Mouse (Mus musculus): ENCODE measurements around the gene Cox6a1. TPM values are rescaled to one million over a fixed set of nuclear protein-coding genes. Genes with fewer than 3 reads are reported as not detected.
"Not testable (repeated sequence)": the region's sequence is repeated elsewhere in the genome, so short reads cannot be mapped to it uniquely, and the experiment has no call there.

Cox6a1 gene
- polyA plus RNA-seq, 1 experiment = 319 TPM

DNA sequence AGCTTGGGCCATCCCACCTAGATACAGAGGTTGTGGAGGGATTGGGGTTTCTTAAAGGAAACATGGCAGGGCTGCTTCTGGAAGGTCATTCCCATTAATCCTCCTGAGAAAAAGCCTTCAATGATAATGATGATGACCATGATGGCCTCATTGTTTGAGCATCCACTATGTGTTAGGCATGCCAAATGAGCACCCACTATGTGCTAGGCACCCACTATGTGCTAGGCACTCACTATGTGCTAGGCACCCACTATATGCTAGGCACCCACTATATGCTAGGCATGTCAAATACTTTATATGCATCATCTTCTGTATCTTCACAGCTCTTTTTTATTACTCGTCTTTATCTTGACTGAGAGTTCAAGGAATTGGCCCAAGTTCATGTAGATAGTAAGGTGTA is 44.2 kb upstream of the Cox6a1 start:
- no peaks in the 10 kb centered on the region for H3K36me3 ChIP-seq (ENCODE audit: control insufficient read depth, insufficient read depth, low read length, poor library complexity, severe bottlenecking)
- no peak overlapping the region for H3K4me3 ChIP-seq (ENCODE audit: low read depth, low read length)
- no peak overlapping the region for H3K9ac ChIP-seq (ENCODE audit: low read depth, poor library complexity, severe bottlenecking)
- TF ChIP-seq POLR2A (IDR thresholded peaks at IDR 0.05; ENCODE audit: insufficient read depth, low read length) (no peak), CTCF (IDR thresholded peaks at IDR 0.05; ENCODE audit: low read depth, low read length) (no peak)
- H3K27ac ChIP-seq (ENCODE audit: insufficient read depth, low read length) = no peak overlapping the region
- H3K4me1 ChIP-seq (ENCODE audit: control insufficient read depth, insufficient read depth, low read length) = peaks cover 4% of the 10 kb centered on the region
- H3K27me3 ChIP-seq (ENCODE audit: control insufficient read depth, insufficient read depth, low read length, poor library complexity, severe bottlenecking) = no peaks in the 10 kb centered on the region
- no peaks in the 10 kb centered on the region for H3K9me3 ChIP-seq (replicated peaks; ENCODE audit: control insufficient read depth, insufficient read depth, low read length, poor library complexity, severe bottlenecking)

DNA sequence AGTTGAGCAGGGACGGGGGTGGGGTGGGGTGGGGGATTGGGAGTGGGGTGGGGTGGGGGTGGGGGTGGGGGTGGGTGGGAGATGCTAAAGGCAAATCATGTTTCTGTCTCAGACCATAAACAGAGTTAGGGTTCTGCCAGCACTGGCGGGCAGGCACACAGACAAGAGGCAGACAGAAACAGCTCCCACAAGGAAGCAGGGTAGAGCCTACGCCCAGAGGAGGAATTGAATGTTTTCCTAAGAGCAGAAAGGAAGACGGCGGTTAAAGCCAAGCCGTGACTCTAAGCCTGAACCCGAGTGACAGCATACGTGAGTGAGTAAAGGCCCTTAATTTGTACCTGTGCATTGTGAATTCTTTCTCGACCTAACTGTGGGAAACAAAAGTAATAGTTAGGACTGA is 43.2 kb upstream of the Cox6a1 start:
- Histone ChIP-seq H3K9me3 (replicated peaks; ENCODE audit: control insufficient read depth, insufficient read depth, low read length, poor library complexity, severe bottlenecking) (no peaks in the 10 kb centered on the region), H3K4me3 (ENCODE audit: low read depth, low read length) (no peak overlapping the region), H3K9ac (ENCODE audit: low read depth, poor library complexity, severe bottlenecking) (no peak overlapping the region), H3K36me3 (ENCODE audit: control insufficient read depth, insufficient read depth, low read length, poor library complexity, severe bottlenecking) (no peaks in the 10 kb centered on the region), H3K4me1 (ENCODE audit: control insufficient read depth, insufficient read depth, low read length) (peaks cover 4% of the 10 kb centered on the region), H3K27me3 (ENCODE audit: control insufficient read depth, insufficient read depth, low read length, poor library complexity, severe bottlenecking) (no peaks in the 10 kb centered on the region), H3K27ac (ENCODE audit: insufficient read depth, low read length) (no peak overlapping the region)
- no peak for TF ChIP-seq POLR2A (IDR thresholded peaks at IDR 0.05; ENCODE audit: insufficient read depth, low read length)
- no peak for TF ChIP-seq EP300 (IDR thresholded peaks at IDR 0.05; ENCODE audit: insufficient read depth, low read depth, low read length)
- TF ChIP-seq CTCF (IDR thresholded peaks at IDR 0.05; ENCODE audit: low read depth, low read length) = no peak

DNA sequence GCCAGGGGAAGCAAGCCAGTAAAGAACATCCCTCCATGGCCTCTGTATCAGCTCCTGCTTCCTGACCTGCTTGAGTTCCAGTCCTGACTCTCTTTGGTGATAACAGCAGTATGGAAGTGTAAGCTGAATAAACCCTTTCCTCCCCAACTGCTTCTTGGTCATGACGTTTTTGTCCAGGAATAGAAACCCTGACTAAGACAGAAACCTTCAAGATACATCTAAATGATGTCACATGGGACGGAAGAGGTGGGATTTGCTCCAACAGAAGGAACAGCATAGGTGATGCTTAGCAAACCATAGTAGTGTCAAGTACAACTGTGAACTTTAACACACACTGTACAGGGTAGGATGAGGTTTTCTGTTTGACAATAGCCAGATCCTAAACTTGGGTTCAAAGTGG is 30.1 kb upstream of the Cox6a1 start:
- H3K27ac ChIP-seq (ENCODE audit: insufficient read depth, low read length); H3K36me3 ChIP-seq (ENCODE audit: control insufficient read depth, insufficient read depth, low read length, poor library complexity, severe bottlenecking); H3K9me3 ChIP-seq (replicated peaks; ENCODE audit: control insufficient read depth, insufficient read depth, low read length, poor library complexity, severe bottlenecking): not testable (repeated sequence)

GRCm38 (mm10) chr5:115375436-115375835 is 26.7 kb upstream of the Cox6a1 start:
- Histone ChIP-seq H3K27ac (ENCODE audit: insufficient read depth, low read length) (no peak overlapping the region), H3K4me3 (ENCODE audit: low read depth, low read length) (no peak overlapping the region), H3K9me3 (replicated peaks; ENCODE audit: control insufficient read depth, insufficient read depth, low read length, poor library complexity, severe bottlenecking) (no peaks in the 10 kb centered on the region), H3K4me1 (ENCODE audit: control insufficient read depth, insufficient read depth, low read length) (peaks cover 8% of the 10 kb centered on the region), H3K9ac (ENCODE audit: low read depth, poor library complexity, severe bottlenecking) (no peak overlapping the region), H3K27me3 (ENCODE audit: control insufficient read depth, insufficient read depth, low read length, poor library complexity, severe bottlenecking) (no peaks in the 10 kb centered on the region), H3K36me3 (ENCODE audit: control insufficient read depth, insufficient read depth, low read length, poor library complexity, severe bottlenecking) (no peaks in the 10 kb centered on the region)
- TF ChIP-seq CTCF (IDR thresholded peaks at IDR 0.05; ENCODE audit: low read depth, low read length) (peak; percentile 57), EP300 (IDR thresholded peaks at IDR 0.05; ENCODE audit: insufficient read depth, low read depth, low read length) (no peak)

More for the DNA sequence above, 30.1 kb upstream of the Cox6a1 start:
- H3K4me1 ChIP-seq (ENCODE audit: control insufficient read depth, insufficient read depth, low read length); H3K4me3 ChIP-seq (ENCODE audit: low read depth, low read length); H3K9ac ChIP-seq (ENCODE audit: low read depth, poor library complexity, severe bottlenecking); H3K27me3 ChIP-seq (ENCODE audit: control insufficient read depth, insufficient read depth, low read length, poor library complexity, severe bottlenecking): not testable (repeated sequence)

DNA sequence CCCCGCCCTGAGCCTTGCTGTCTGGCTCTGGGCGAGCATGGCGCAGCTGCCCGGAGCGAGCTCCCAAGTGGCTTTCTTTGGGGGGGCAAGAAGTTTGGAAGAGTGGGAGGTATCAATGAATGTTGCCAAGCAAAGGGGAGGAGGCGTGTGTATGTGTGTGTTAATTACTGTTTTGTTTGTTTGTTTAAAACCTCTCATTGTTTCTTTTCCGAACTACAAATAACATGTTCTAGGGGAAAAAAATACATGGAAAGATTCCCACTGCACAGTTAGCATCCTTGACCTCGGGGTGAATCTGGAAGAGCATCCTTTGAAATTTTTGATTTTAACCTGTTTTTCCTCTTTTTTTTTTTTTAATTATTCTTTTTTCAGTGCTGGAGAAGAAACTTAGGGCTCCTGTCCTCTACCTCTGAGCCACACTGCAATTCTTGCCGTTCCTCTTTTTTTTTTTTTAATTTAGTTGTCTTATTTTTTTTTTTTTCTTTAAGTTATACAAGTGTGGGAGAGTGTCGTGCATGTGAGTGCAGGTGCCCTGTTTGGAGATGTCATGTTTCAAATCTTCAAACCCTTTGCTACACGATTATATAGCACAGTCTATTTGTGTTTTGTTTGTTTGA is 25.5 kb upstream of the Cox6a1 start:
- TF ChIP-seq POLR2A (IDR thresholded peaks at IDR 0.05; ENCODE audit: insufficient read depth, low read length) (no peak), EP300 (IDR thresholded peaks at IDR 0.05; ENCODE audit: insufficient read depth, low read depth, low read length) (no peak), CTCF (IDR thresholded peaks at IDR 0.05; ENCODE audit: low read depth, low read length) (no peak)
- no peak overlapping the region for H3K4me3 ChIP-seq (ENCODE audit: low read depth, low read length)
- peak overlapping the region; percentile 32; the same call in 1 of the 2 replicates for H3K9ac ChIP-seq (ENCODE audit: low read depth, poor library complexity, severe bottlenecking)
- no peaks in the 10 kb centered on the region for H3K27me3 ChIP-seq (ENCODE audit: control insufficient read depth, insufficient read depth, low read length, poor library complexity, severe bottlenecking)
- peaks cover 8% of the 10 kb centered on the region for H3K4me1 ChIP-seq (ENCODE audit: control insufficient read depth, insufficient read depth, low read length)
- H3K9me3 ChIP-seq (replicated peaks; ENCODE audit: control insufficient read depth, insufficient read depth, low read length, poor library complexity, severe bottlenecking) = no peaks in the 10 kb centered on the region
- no peaks in the 10 kb centered on the region for H3K36me3 ChIP-seq (ENCODE audit: control insufficient read depth, insufficient read depth, low read length, poor library complexity, severe bottlenecking)
- 0 out of 2 replicates have a peak overlapping the region, but pooled peaks have one; percentile 48 for H3K27ac ChIP-seq (ENCODE audit: insufficient read depth, low read length)

- Histone ChIP-seq H3K9me3 (replicated peaks; ENCODE audit: control insufficient read depth, insufficient read depth, low read length, poor library complexity, severe bottlenecking) (no peaks in the 10 kb centered on the region), H3K36me3 (ENCODE audit: control insufficient read depth, insufficient read depth, low read length, poor library complexity, severe bottlenecking) (no peaks in the 10 kb centered on the region), H3K9ac (ENCODE audit: low read depth, poor library complexity, severe bottlenecking) (peak overlapping the region; percentile 32; the same call in 1 of the 2 replicates), H3K4me3 (ENCODE audit: low read depth, low read length) (no peak overlapping the region), H3K27ac (ENCODE audit: insufficient read depth, low read length) (peak overlapping the region; percentile 89), H3K4me1 (ENCODE audit: control insufficient read depth, insufficient read depth, low read length) (peaks cover 8% of the 10 kb centered on the region), H3K27me3 (ENCODE audit: control insufficient read depth, insufficient read depth, low read length, poor library complexity, severe bottlenecking) (no peaks in the 10 kb centered on the region)
- TF ChIP-seq POLR2A (IDR thresholded peaks at IDR 0.05; ENCODE audit: insufficient read depth, low read length) (no peak), CTCF (IDR thresholded peaks at IDR 0.05; ENCODE audit: low read depth, low read length) (no peak), EP300 (IDR thresholded peaks at IDR 0.05; ENCODE audit: insufficient read depth, low read depth, low read length) (peak; percentile 79)
These were observed 24.8 kb upstream of the Cox6a1 start for GRCm38 (mm10) chr5:115373441-115374203.

Data from ES-Bruce4 (cell line).